Mouse (Mus musculus) natural killer cell, adult 2 months (primary cell): ENCODE measurements at regions not wholly inside any gene's neighbourhood (a gene's known extent, or its start where the extent isn't known, plus 50 kb on each side); places are given as distances from the start of the nearest gene placed in this dataset.
"Not testable (repeated sequence)": the region's sequence is repeated elsewhere in the genome, so short reads cannot be mapped to it uniquely, and the experiment has no call there.

Source experiments
- DNase-seq, 2 experiments: peaks; one replicate each; pipeline ENCODE4 v3.0.0; 2022; ENCODE audit warnings: low spot score in 2 of 2

- no peak for DNase-seq
Observed at GRCm38 (mm10) chr2:18617520-18617919, 54.7 kb upstream of the Commd3 start.

- DNase-seq, result peak in 1 of 2 experiments; percentile 30
Observed at GRCm38 (mm10) chr2:18609868-18610185, 62.4 kb upstream of the Commd3 start.

- DNase-seq, result no peak
Observed at GRCm38 (mm10) chr2:18609075-18609867, 62.9 kb upstream of the Commd3 start.

- DNase-seq, result peak; percentile 39 to 65
Observed at GRCm38 (mm10) chr2:18608260-18609074, 63.7 kb upstream of the Commd3 start.

- peak; percentile 33 to 43 for DNase-seq
Observed at GRCm38 (mm10) chr2:18607586-18608259, 64.5 kb upstream of the Commd3 start.

GRCm38 (mm10) chr2:18607088-18607487, 65.1 kb upstream of the Commd3 start:
- peak; percentile 25 to 37 for DNase-seq

- peak in 1 of 2 experiments; percentile 10 for DNase-seq
Observed at GRCm38 (mm10) chr2:18592221-18592620, 80.0 kb upstream of the Commd3 start.

- DNase-seq, result no peak
Observed at GRCm38 (mm10) chr2:18588232-18588631, 84.0 kb upstream of the Commd3 start.

- no peak for DNase-seq
Observed at GRCm38 (mm10) chr2:18587746-18588231, 84.4 kb upstream of the Commd3 start.

GRCm38 (mm10) chr2:18586925-18587724, 85.1 kb upstream of the Commd3 start:
- peak; percentile 61 to 72 for DNase-seq

- peak in 1 of 2 experiments; percentile 12 for DNase-seq
Observed at GRCm38 (mm10) chr2:18585564-18586336, 86.4 kb upstream of the Commd3 start.

GRCm38 (mm10) chr2:18558133-18558532, 114.1 kb upstream of the Commd3 start:
- DNase-seq, result no peak

GRCm38 (mm10) chr2:18547964-18548643, 124.1 kb upstream of the Commd3 start:
- no peak for DNase-seq

GRCm38 (mm10) chr2:18524387-18524786, 131.8 kb upstream of the Dnajc1 start:
- DNase-seq, result peak; percentile 5 to 35

GRCm38 (mm10) chr2:18523911-18524310, 131.3 kb upstream of the Dnajc1 start:
- no peak for DNase-seq

- no peak for DNase-seq
Observed at GRCm38 (mm10) chr2:18513435-18513834, 120.8 kb upstream of the Dnajc1 start.

GRCm38 (mm10) chr2:18509317-18509716, 116.7 kb upstream of the Dnajc1 start:
- no peak for DNase-seq

- no peak for DNase-seq
Observed at GRCm38 (mm10) chr2:18473361-18473771, 80.7 kb upstream of the Dnajc1 start.

- DNase-seq, result no peak
Observed at GRCm38 (mm10) chr2:18460901-18461300, 68.3 kb upstream of the Dnajc1 start.

- not testable (repeated sequence) for DNase-seq
Observed at GRCm38 (mm10) chr2:18460281-18460680, 67.7 kb upstream of the Dnajc1 start.
